Mouse (Mus musculus): Measurements from ENCODE around the gene Ckmt2. TPM values are rescaled to one million over a fixed set of nuclear protein-coding genes. Genes with fewer than 3 reads are reported as not detected.

The Ckmt2 gene
- total and polyA plus RNA-seq, 3 experiments: not detected

DNA sequence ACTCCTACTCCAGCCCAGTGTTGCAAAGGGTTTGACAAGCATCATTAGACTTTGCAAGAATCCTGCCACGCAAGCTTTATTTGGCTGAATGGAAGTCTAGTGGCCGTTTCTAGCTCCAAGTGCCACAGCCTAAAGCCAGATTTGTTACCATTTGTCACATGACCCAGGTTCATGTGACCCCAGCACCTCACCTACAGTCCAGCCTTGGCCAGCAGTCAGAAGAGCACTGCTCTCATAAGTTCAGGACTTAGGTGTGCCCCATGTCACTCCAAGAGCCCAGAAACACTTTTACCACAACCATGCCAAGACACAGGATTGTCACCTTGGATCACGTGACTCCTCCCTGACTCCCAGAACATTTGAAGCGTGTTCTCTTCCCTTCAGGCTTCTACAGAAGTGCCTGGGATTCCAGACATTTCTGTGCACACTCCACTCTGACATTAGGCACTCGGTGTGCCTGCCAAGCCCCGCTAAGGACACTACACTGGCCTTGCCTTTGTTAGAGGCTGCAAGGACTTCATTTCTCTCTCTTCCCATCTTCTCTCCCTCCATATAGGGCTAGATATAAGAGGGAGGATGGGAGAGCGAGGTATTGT is 2.9 kb downstream of the Ckmt2 start:
- Histone ChIP-seq H3K27me3 (replicated peaks) (no peaks in the 10 kb centered on the region), H3K9me3 (replicated peaks; ENCODE audit: low read length) (no peaks in the 10 kb centered on the region), H3K4me1 (ENCODE audit: control insufficient read depth in 1 of 2, insufficient read depth in 2 of 2) (peaks cover 0 to 16% of the 10 kb centered on the region in 2 experiments; a peak in 2 of 4 replicates), H3K79me2 (replicated peaks; ENCODE audit: control insufficient read depth, extremely low read depth, insufficient read depth, poor library complexity, severe bottlenecking) (no peaks in the 10 kb centered on the region), H3K36me3 (replicated peaks in 1 of 2; ENCODE audit: control insufficient read depth in 1 of 2, insufficient read depth in 1 of 2, low read length in 1 of 2) (no peaks in the 10 kb centered on the region), H3K4me2 (ENCODE audit: insufficient read depth, low read depth, poor library complexity, severe bottlenecking) (no peak overlapping the region), H3K4me3 (replicated peaks in 1 of 3; ENCODE audit: low read depth in 2 of 3, low read length in 2 of 3, poor library complexity in 1 of 3) (no peak overlapping the region), H3K27ac (ENCODE audit: insufficient read depth, low read depth) (no peak overlapping the region), H3K9ac (ENCODE audit: insufficient read depth, low read depth) (no peak overlapping the region)
- TF ChIP-seq E2F4 (IDR thresholded peaks at IDR 0.05; ENCODE audit: insufficient replicate concordance, low read depth, low read length) (no peak), ZC3H11A (IDR thresholded peaks at IDR 0.05; ENCODE audit: low read depth, low read length) (no peak), ETS1 (conservative IDR thresholded peaks at IDR 0.05; ENCODE audit: low read depth, low read length) (no peak), RAD21 (IDR thresholded peaks at IDR 0.05; ENCODE audit: low read depth, low read length) (no peak), SIN3A (IDR thresholded peaks at IDR 0.05; ENCODE audit: low read length) (no peak), BHLHE40 (IDR thresholded peaks at IDR 0.05; ENCODE audit: low read depth, low read length) (no peak), JUN (IDR thresholded peaks at IDR 0.05; ENCODE audit: insufficient read depth, low read depth, low read length) (no peak), SMC3 (IDR thresholded peaks at IDR 0.05; ENCODE audit: low read depth, low read length) (no peak), ZMIZ1 (IDR thresholded peaks at IDR 0.05; ENCODE audit: low read depth, low read length) (no peak), TCF12 (IDR thresholded peaks at IDR 0.05; ENCODE audit: low read depth, low read length) (no peak), POLR2A (IDR thresholded peaks at IDR 0.05; ENCODE audit: low read depth, low read length) (no peak), MAX (IDR thresholded peaks at IDR 0.05; ENCODE audit: low read length) (no peak), MEF2A (IDR thresholded peaks at IDR 0.05; ENCODE audit: borderline replicate concordance, low read depth, low read length) (no peak), MAZ (IDR thresholded peaks at IDR 0.05; ENCODE audit: low read depth, low read length) (no peak), ZNF384 (IDR thresholded peaks at IDR 0.05; ENCODE audit: low read depth, low read length) (no peak), ELF1 (IDR thresholded peaks at IDR 0.05; ENCODE audit: low read depth, low read length) (no peak)
- dilution Hi-C loops (cut with MboI; ENCODE audit: extremely low pct_ligation_motif_present, extremely low pct_unique_long_range_greater_than_20kb, low sequenced_read_pairs): no loop called here
- in situ Hi-C loops (cut with MboI; ENCODE audit: low pct_ligation_motif_present, low pct_unique_long_range_greater_than_20kb, low sequenced_read_pairs): no loop called here
- no peak for DNase-seq (ENCODE audit: extremely low read depth)

GRCm38 (mm10) chr13:91868577-91868976 is 8.1 kb downstream of the Ckmt2 start:
- Histone ChIP-seq H3K27me3 (replicated peaks) (no peaks in the 10 kb centered on the region), H3K36me3 (replicated peaks in 1 of 2; ENCODE audit: control insufficient read depth in 1 of 2, insufficient read depth in 1 of 2, low read length in 1 of 2) (no peaks in the 10 kb centered on the region), H3K79me2 (replicated peaks; ENCODE audit: control insufficient read depth, extremely low read depth, insufficient read depth, poor library complexity, severe bottlenecking) (no peaks in the 10 kb centered on the region), H3K4me2 (ENCODE audit: insufficient read depth, low read depth, poor library complexity, severe bottlenecking) (no peak overlapping the region), H3K4me3 (replicated peaks in 1 of 3; ENCODE audit: low read depth in 2 of 3, low read length in 2 of 3, poor library complexity in 1 of 3) (no peak overlapping the region), H3K9me3 (replicated peaks; ENCODE audit: low read length) (no peaks in the 10 kb centered on the region), H3K4me1 (ENCODE audit: control insufficient read depth in 1 of 2, insufficient read depth in 2 of 2) (peaks cover 0 to 10% of the 10 kb centered on the region in 2 experiments; a peak in 2 of 4 replicates), H3K27ac (ENCODE audit: insufficient read depth, low read depth) (no peak overlapping the region), H3K9ac (ENCODE audit: insufficient read depth, low read depth) (no peak overlapping the region)
- in situ Hi-C loops (cut with MboI; ENCODE audit: low pct_ligation_motif_present, low pct_unique_long_range_greater_than_20kb, low sequenced_read_pairs) (loop anchor here (10.0 kb wide), 1 partner anchor 154 kb away; no protein-coding TSS in a partner anchor), dilution Hi-C loops (cut with MboI; ENCODE audit: extremely low pct_ligation_motif_present, extremely low pct_unique_long_range_greater_than_20kb, low sequenced_read_pairs) (no loop called here)
- TF ChIP-seq NRF1 (IDR thresholded peaks at IDR 0.05; ENCODE audit: low read depth, low read length) (no peak), GABPA (IDR thresholded peaks at IDR 0.05; ENCODE audit: insufficient replicate concordance, low read depth, low read length) (no peak), ETS1 (conservative IDR thresholded peaks at IDR 0.05; ENCODE audit: low read depth, low read length) (no peak), SMC3 (IDR thresholded peaks at IDR 0.05; ENCODE audit: low read depth, low read length) (no peak), MAZ (IDR thresholded peaks at IDR 0.05; ENCODE audit: low read depth, low read length) (no peak), EP300 (IDR thresholded peaks at IDR 0.05; ENCODE audit: low read length) (no peak), SIN3A (IDR thresholded peaks at IDR 0.05; ENCODE audit: low read length) (no peak), ZMIZ1 (IDR thresholded peaks at IDR 0.05; ENCODE audit: low read depth, low read length) (no peak), UBTF (IDR thresholded peaks at IDR 0.05; ENCODE audit: low read depth, low read length) (no peak), MEF2A (IDR thresholded peaks at IDR 0.05; ENCODE audit: borderline replicate concordance, low read depth, low read length) (no peak), IRF4 (IDR thresholded peaks at IDR 0.05; ENCODE audit: low read depth, low read length) (no peak), ZNF384 (IDR thresholded peaks at IDR 0.05; ENCODE audit: low read depth, low read length) (no peak), ELF1 (IDR thresholded peaks at IDR 0.05; ENCODE audit: low read depth, low read length) (no peak), POLR2A (IDR thresholded peaks at IDR 0.05; ENCODE audit: low read depth, low read length) (no peak), NELFE (IDR thresholded peaks at IDR 0.05; ENCODE audit: low read depth, low read length) (no peak), PAX5 (IDR thresholded peaks at IDR 0.05; ENCODE audit: low read length) (no peak), MAFK (IDR thresholded peaks at IDR 0.05; ENCODE audit: insufficient replicate concordance, low read length) (no peak), CHD2 (IDR thresholded peaks at IDR 0.05; ENCODE audit: low read length) (no peak), RAD21 (IDR thresholded peaks at IDR 0.05; ENCODE audit: low read depth, low read length) (no peak), ZKSCAN1 (IDR thresholded peaks at IDR 0.05; ENCODE audit: borderline replicate concordance, low read depth, low read length) (no peak)
- DNase-seq (ENCODE audit: extremely low read depth): no peak

Measured in CH12.LX (cell line).